Mouse (Mus musculus): ENCODE measurements at regions not wholly inside any gene's neighbourhood (a gene's known extent, or its start where the extent isn't known, plus 50 kb on each side); places are given as distances from the start of the nearest gene placed in this dataset.

DNA sequence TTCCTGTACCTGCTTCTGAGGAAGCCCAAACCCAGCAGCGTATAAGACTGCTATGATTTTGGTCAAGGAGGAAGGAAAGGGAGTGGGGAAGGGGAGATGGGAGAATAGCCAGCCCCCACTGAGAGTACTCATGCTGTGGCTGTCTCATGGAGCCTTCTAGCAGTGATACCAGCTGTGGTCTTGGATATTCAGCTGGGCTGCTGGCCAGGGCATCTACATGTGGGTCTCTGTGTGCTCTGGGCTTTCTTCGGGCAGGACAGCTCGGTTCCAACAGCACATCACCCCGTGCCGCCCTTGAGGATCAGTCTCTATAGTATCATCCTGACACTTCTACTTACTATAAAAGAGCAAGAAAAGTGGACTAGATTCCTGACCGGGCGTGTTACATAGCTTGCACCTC lies 90.6 kb upstream of the Dapk1 start:
- no peak overlapping the region for H3K27ac ChIP-seq (ENCODE audit: insufficient read depth, low read depth, low read length)
- no peak overlapping the region for H3K4me3 ChIP-seq (ENCODE audit: insufficient read depth, low read depth, low read length)
- 89% methylated on average over 7 of the region's 7 CpGs for WGBS
- no peaks in the 10 kb centered on the region; the same call in 1 of the 2 replicates for H3K4me1 ChIP-seq (ENCODE audit: control insufficient read depth, insufficient read depth, low read length)
- TF ChIP-seq POLR2A (IDR thresholded peaks at IDR 0.05; ENCODE audit: low read depth, low read length) (no peak), CTCF (conservative IDR thresholded peaks at IDR 0.05; ENCODE audit: insufficient read depth, insufficient read length, low read depth, low read length) (no peak)
- H3K27me3 ChIP-seq (replicated peaks; ENCODE audit: control insufficient read depth, insufficient read depth, low read length): no peaks in the 10 kb centered on the region
- no peaks in the 10 kb centered on the region for H3K36me3 ChIP-seq (ENCODE audit: control insufficient read depth, insufficient read depth, low read length)
- DNase-seq: no peak

DNA sequence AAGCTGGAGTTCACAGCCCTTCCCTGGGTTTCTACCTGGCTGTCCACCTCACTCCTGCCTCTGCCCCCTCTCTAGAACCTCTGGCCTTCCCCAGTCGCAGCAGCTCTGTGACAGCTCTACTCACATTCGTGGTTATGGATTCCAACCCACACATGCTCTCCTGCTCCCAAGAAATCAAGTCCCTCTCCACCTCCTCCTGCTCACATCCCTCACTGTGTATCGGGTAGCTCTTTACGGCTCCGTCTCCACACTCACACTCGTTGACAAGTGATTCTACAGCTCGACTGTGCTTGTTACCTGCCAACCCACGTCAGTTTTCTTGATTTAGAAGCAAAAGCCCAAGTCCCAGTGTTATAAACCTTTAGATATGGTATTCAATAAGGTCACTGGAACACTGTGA lies 90.1 kb upstream of the Dapk1 start:
- Histone ChIP-seq H3K27ac (ENCODE audit: insufficient read depth, low read depth, low read length) (no peak overlapping the region), H3K36me3 (ENCODE audit: control insufficient read depth, insufficient read depth, low read length) (no peaks in the 10 kb centered on the region), H3K4me3 (ENCODE audit: insufficient read depth, low read depth, low read length) (no peak overlapping the region), H3K27me3 (replicated peaks; ENCODE audit: control insufficient read depth, insufficient read depth, low read length) (no peaks in the 10 kb centered on the region), H3K4me1 (ENCODE audit: control insufficient read depth, insufficient read depth, low read length) (no peaks in the 10 kb centered on the region; the same call in 1 of the 2 replicates)
- WGBS: 79% methylated on average over 8 of the region's 8 CpGs
- no peak for DNase-seq
- TF ChIP-seq CTCF (conservative IDR thresholded peaks at IDR 0.05; ENCODE audit: insufficient read depth, insufficient read length, low read depth, low read length): no peak

DNA sequence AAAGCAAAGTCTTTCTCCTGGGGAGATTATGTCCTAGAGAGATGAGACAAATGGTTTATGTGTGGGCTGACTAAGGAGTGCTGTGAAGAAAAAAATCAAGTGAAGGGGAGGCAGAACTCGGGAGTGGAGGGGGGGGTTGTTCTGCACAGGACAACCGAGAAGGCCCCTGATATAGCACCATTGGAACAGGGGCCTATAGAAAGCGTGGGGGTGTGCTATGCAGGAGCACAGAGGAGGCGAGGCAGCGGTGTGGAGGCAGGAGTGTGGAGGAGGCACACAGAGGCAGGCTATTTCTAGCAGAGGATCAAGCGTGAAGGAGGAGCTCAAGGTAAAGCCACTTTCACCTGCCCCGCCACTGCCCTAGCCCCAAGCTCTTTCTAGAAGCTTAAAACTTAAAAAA lies 88.0 kb upstream of the Dapk1 start:
- peak overlapping the region; percentile 67; the same call in 1 of the 2 replicates for H3K27ac ChIP-seq (ENCODE audit: insufficient read depth, low read depth, low read length)
- no peak overlapping the region for H3K4me3 ChIP-seq (ENCODE audit: insufficient read depth, low read depth, low read length)
- H3K4me1 ChIP-seq (ENCODE audit: control insufficient read depth, insufficient read depth, low read length): peaks cover 6% of the 10 kb centered on the region; the same call in 1 of the 2 replicates
- no peaks in the 10 kb centered on the region for H3K27me3 ChIP-seq (replicated peaks; ENCODE audit: control insufficient read depth, insufficient read depth, low read length)
- DNase-seq: peak; percentile 33
- no peaks in the 10 kb centered on the region for H3K36me3 ChIP-seq (ENCODE audit: control insufficient read depth, insufficient read depth, low read length)
- TF ChIP-seq CTCF (conservative IDR thresholded peaks at IDR 0.05; ENCODE audit: insufficient read depth, insufficient read length, low read depth, low read length) (no peak), POLR2A (IDR thresholded peaks at IDR 0.05; ENCODE audit: low read depth, low read length) (no peak)
- 54% methylated on average over 7 of the region's 7 CpGs for WGBS

DNA sequence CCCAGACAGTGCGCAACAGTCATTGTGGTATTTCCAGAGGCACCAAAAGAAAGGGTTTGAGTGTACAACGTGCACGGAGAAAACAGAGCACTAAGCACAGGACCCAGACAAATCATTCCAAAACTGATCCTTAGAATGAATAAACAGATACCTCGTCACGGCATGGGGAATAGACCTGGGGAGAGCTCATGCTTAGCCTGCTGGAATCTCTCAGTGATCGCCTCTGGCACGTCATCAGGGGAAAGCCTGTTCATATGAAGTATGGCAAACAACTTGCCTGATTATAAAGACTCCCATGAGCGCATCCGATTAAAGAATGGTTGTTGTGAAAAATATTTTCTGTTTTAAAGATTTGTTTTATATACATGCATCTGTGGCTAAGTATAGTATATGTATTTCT lies 86.9 kb upstream of the Dapk1 start:
- 86% methylated on average over 9 of the region's 9 CpGs for WGBS
- no peaks in the 10 kb centered on the region for H3K36me3 ChIP-seq (ENCODE audit: control insufficient read depth, insufficient read depth, low read length)
- H3K27me3 ChIP-seq (replicated peaks; ENCODE audit: control insufficient read depth, insufficient read depth, low read length): no peaks in the 10 kb centered on the region
- TF ChIP-seq POLR2A (IDR thresholded peaks at IDR 0.05; ENCODE audit: low read depth, low read length): no peak
- no peak for TF ChIP-seq CTCF (conservative IDR thresholded peaks at IDR 0.05; ENCODE audit: insufficient read depth, insufficient read length, low read depth, low read length)
- H3K4me3 ChIP-seq (ENCODE audit: insufficient read depth, low read depth, low read length): no peak overlapping the region
- H3K27ac ChIP-seq (ENCODE audit: insufficient read depth, low read depth, low read length): peak overlapping the region; percentile 67; the same call in 1 of the 2 replicates
- peaks cover 6% of the 10 kb centered on the region; the same call in 1 of the 2 replicates for H3K4me1 ChIP-seq (ENCODE audit: control insufficient read depth, insufficient read depth, low read length)
- no peak for DNase-seq

DNA sequence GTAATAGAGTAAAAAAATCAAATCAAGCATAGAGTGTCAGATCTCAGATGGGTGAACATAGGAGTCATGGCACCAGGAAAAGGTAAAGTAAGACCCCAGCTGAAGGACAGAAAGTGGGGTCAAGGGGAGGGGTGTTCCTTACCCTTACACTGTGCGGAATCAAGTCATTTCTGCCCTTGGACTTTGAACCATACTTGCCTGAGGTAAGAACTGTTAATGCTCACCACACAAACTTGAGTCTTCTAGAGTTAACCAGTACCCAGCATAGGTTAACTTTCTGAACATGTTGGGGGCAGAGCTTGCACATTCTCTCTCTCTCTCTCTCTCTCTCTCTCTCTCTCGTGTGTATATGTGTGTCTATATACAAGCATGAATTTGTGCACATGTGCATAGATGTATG lies 83.7 kb upstream of the Dapk1 start:
- H3K4me1 ChIP-seq (ENCODE audit: control insufficient read depth, insufficient read depth, low read length): peaks cover 6% of the 10 kb centered on the region; the same call in 1 of the 2 replicates
- WGBS: 40% methylated on average over 2 of the region's 2 CpGs
- no peak for TF ChIP-seq POLR2A (IDR thresholded peaks at IDR 0.05; ENCODE audit: low read depth, low read length)
- no peak for TF ChIP-seq CTCF (conservative IDR thresholded peaks at IDR 0.05; ENCODE audit: insufficient read depth, insufficient read length, low read depth, low read length)
- H3K27ac ChIP-seq (ENCODE audit: insufficient read depth, low read depth, low read length): peak overlapping the region; percentile 86
- peak; percentile 68 for DNase-seq
- H3K27me3 ChIP-seq (replicated peaks; ENCODE audit: control insufficient read depth, insufficient read depth, low read length): no peaks in the 10 kb centered on the region
- H3K36me3 ChIP-seq (ENCODE audit: control insufficient read depth, insufficient read depth, low read length): no peaks in the 10 kb centered on the region
- H3K4me3 ChIP-seq (ENCODE audit: insufficient read depth, low read depth, low read length): no peak overlapping the region

DNA sequence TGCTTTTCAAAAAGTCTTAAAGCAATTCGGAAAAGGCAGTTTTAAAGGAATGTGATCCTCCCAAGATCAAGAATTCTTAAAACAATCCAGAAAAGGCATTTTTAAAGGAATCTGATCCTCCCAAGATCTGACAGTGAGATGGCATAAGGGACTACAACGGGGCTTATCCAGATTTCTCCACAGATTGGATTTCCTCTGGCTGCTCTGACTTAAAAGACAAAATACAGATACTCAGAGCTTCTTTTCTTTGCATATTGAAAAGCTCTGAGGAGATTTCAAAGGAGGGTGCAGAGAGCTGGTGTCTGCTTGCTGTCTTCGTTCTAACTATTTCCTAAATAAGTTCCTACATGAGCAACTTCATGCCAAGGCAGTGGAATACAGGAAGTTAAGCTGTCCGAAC lies 82.0 kb upstream of the Dapk1 start:
- WGBS: 51% methylated on average over 4 of the region's 4 CpGs

DNA sequence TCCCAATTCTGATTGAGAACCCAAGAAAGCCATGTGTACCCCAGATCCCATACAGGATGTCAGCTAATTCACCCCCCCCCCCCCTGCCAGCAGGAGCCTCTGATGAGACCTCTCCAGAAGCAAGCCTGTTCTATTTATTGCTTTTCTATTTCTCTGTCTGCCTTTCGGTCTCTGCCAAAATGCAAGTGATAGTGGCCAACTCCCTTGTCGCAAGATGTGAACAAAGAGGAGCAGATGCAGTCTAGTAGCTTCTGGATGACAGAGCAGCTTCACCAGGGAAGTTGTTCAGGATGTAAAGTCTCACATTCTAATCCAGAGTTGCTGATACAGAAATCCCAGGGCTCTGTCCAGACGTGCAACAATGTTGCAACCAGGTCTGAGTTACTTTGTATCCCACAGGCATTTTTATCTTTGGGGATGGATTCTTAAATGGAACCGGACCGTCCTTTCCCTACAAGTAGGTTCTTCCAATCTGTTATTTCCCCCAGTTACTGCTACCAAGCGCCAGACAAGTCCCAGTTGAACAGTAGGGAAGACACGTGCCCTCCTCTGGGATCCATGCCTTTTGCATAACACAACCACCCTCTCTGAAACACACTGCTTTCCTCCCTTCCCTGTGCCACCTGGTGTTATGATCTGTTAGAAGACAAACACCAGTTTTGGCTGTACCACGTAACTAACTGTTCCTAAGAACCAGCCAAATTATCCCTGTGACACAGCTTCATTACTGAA lies 78.9 kb upstream of the Dapk1 start:
- H3K4me3 ChIP-seq (ENCODE audit: insufficient read depth, low read depth, low read length): no peak overlapping the region
- no peak overlapping the region for H3K27ac ChIP-seq (ENCODE audit: insufficient read depth, low read depth, low read length)
- H3K27me3 ChIP-seq (replicated peaks; ENCODE audit: control insufficient read depth, insufficient read depth, low read length): no peaks in the 10 kb centered on the region
- peaks cover 2% of the 10 kb centered on the region; the same call in 1 of the 2 replicates for H3K4me1 ChIP-seq (ENCODE audit: control insufficient read depth, insufficient read depth, low read length)
- no peak for TF ChIP-seq POLR2A (IDR thresholded peaks at IDR 0.05; ENCODE audit: low read depth, low read length)
- no peak for TF ChIP-seq CTCF (conservative IDR thresholded peaks at IDR 0.05; ENCODE audit: insufficient read depth, insufficient read length, low read depth, low read length)
- no peak for DNase-seq
- WGBS: 80% methylated on average over 8 of the region's 8 CpGs
- H3K36me3 ChIP-seq (ENCODE audit: control insufficient read depth, insufficient read depth, low read length): no peaks in the 10 kb centered on the region

More for the DNA sequence above, 82.0 kb upstream of the Dapk1 start:
- Histone ChIP-seq H3K36me3 (ENCODE audit: control insufficient read depth, insufficient read depth, low read length) (no peaks in the 10 kb centered on the region), H3K4me1 (ENCODE audit: control insufficient read depth, insufficient read depth, low read length) (peaks cover 6% of the 10 kb centered on the region; the same call in 1 of the 2 replicates), H3K27me3 (replicated peaks; ENCODE audit: control insufficient read depth, insufficient read depth, low read length) (no peaks in the 10 kb centered on the region), H3K27ac (ENCODE audit: insufficient read depth, low read depth, low read length) (no peak overlapping the region), H3K4me3 (ENCODE audit: insufficient read depth, low read depth, low read length) (no peak overlapping the region)
- TF ChIP-seq CTCF (conservative IDR thresholded peaks at IDR 0.05; ENCODE audit: insufficient read depth, insufficient read length, low read depth, low read length) (no peak), POLR2A (IDR thresholded peaks at IDR 0.05; ENCODE audit: low read depth, low read length) (no peak)
- DNase-seq: no peak

All from kidney, adult 2 months (tissue).